Mouse (Mus musculus): Measurements from ENCODE around the gene Pdp2. TPM values are rescaled to one million over a fixed set of nuclear protein-coding genes. Genes with fewer than 3 reads are reported as not detected.

The Pdp2 gene
- total RNA-seq, 1 experiment = 13.5 TPM

DNA sequence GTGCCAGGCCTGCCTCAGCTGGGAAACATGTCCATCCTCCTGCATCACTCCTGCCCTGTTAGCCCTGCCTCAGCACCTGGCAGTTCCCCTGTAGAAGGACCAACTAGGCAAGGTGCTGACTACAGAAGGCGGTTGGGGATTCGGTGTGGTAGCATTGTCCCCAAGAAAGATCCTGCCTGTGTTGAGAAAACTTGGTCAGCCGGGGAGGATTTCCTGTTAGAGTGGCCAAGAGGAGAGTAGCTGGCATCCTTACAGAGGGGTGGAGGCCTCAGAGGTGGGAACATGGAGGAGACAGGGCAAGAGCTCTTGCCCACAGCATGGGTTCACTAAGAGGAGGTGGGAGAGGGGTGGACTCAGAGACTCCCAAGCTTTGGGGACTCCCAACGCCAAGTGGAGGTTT, 36.1 kb upstream of the Pdp2 start:
- no peak for TF ChIP-seq ZC3H11A (IDR thresholded peaks at IDR 0.05; ENCODE audit: borderline replicate concordance, low read depth, low read length)
- TF ChIP-seq ZNF384 (IDR thresholded peaks at IDR 0.05; ENCODE audit: low read depth, low read length) = no peak
- TF ChIP-seq CHD2 (IDR thresholded peaks at IDR 0.05; ENCODE audit: low read depth, low read length) = no peak
- TF ChIP-seq MAFK (IDR thresholded peaks at IDR 0.05; ENCODE audit: insufficient read depth, low read depth, low read length) = no peak
- TF ChIP-seq HCFC1 (IDR thresholded peaks at IDR 0.05; ENCODE audit: borderline replicate concordance, insufficient read depth, low read length) = no peak
- H3K4me3 ChIP-seq (ENCODE audit: insufficient read depth in 1 of 2, low read depth in 1 of 2, low read length in 2 of 2, poor library complexity in 1 of 2, severe bottlenecking in 1 of 2) = no peak overlapping the region
- no peaks in the 10 kb centered on the region for H3K36me3 ChIP-seq (ENCODE audit: control insufficient read depth, insufficient read depth, low read length, poor library complexity, severe bottlenecking)
- in situ Hi-C loops (cut with MboI; ENCODE audit: low sequenced_read_pairs in 2 of 2, unreplicated experiment in 2 of 2) = no loop called here
- no peaks in the 10 kb centered on the region for H3K4me1 ChIP-seq (ENCODE audit: control insufficient read depth in 2 of 2, insufficient read depth in 2 of 2, low read length in 2 of 2, poor library complexity in 1 of 2)
- no peak overlapping the region for H3K27ac ChIP-seq (ENCODE audit: insufficient read depth, low read depth, low read length, poor library complexity, severe bottlenecking)
- DNase-seq (ENCODE audit: low read depth, low spot score) = no peak
- no peaks in the 10 kb centered on the region for H3K9me3 ChIP-seq (ENCODE audit: control insufficient read depth, insufficient read depth, low read depth, low read length)
- H3K9ac ChIP-seq (ENCODE audit: insufficient read depth, low read depth, low read length, poor library complexity, severe bottlenecking) = no peak overlapping the region

- DNase-seq (ENCODE audit: low read depth, low spot score) = no peak
- H3K9ac ChIP-seq (ENCODE audit: insufficient read depth, low read depth, low read length, poor library complexity, severe bottlenecking) = no peak overlapping the region
- H3K4me1 ChIP-seq (ENCODE audit: control insufficient read depth in 2 of 2, insufficient read depth in 2 of 2, low read length in 2 of 2, poor library complexity in 1 of 2) = no peaks in the 10 kb centered on the region
- no peak overlapping the region for H3K27ac ChIP-seq (ENCODE audit: insufficient read depth, low read depth, low read length, poor library complexity, severe bottlenecking)
- no peak overlapping the region for H3K4me3 ChIP-seq (ENCODE audit: insufficient read depth in 1 of 2, low read depth in 1 of 2, low read length in 2 of 2, poor library complexity in 1 of 2, severe bottlenecking in 1 of 2)
- H3K36me3 ChIP-seq (ENCODE audit: control insufficient read depth, insufficient read depth, low read length, poor library complexity, severe bottlenecking) = no peaks in the 10 kb centered on the region
- no peak for TF ChIP-seq ZC3H11A (IDR thresholded peaks at IDR 0.05; ENCODE audit: borderline replicate concordance, low read depth, low read length)
- no peak for TF ChIP-seq CHD2 (IDR thresholded peaks at IDR 0.05; ENCODE audit: low read depth, low read length)
- TF ChIP-seq HCFC1 (IDR thresholded peaks at IDR 0.05; ENCODE audit: borderline replicate concordance, insufficient read depth, low read length) = no peak
- TF ChIP-seq MAFK (IDR thresholded peaks at IDR 0.05; ENCODE audit: insufficient read depth, low read depth, low read length) = no peak
- TF ChIP-seq ZNF384 (IDR thresholded peaks at IDR 0.05; ENCODE audit: low read depth, low read length) = no peak
- H3K9me3 ChIP-seq (ENCODE audit: control insufficient read depth, insufficient read depth, low read depth, low read length) = no peaks in the 10 kb centered on the region
- in situ Hi-C loops (cut with MboI; ENCODE audit: low sequenced_read_pairs in 2 of 2, unreplicated experiment in 2 of 2) = no loop called here
Observed at GRCm38 (mm10) chr8:104557226-104557625, 34.0 kb upstream of the Pdp2 start.

DNA sequence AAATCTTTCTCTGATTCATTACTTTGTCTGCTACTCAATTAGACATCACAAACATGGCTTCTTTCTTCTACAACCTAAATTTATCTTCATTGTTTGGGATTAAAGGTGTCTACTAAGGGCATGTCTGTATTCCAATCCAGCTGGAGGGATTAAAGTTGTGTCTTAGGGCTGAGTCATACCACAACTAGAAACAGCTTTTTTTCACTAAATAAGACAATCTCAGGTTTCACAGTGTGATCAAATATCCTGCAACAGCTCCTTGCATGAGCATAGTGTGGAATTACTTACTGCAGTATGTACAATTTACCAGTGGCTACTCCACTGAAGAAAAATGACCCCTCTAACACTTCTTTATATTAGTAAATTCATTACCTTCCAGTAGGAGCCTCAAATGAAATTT, 30.5 kb upstream of the Pdp2 start:
- TF ChIP-seq HCFC1 (IDR thresholded peaks at IDR 0.05; ENCODE audit: borderline replicate concordance, insufficient read depth, low read length) = no peak
- no peak for TF ChIP-seq MAFK (IDR thresholded peaks at IDR 0.05; ENCODE audit: insufficient read depth, low read depth, low read length)
- no peak for TF ChIP-seq CHD2 (IDR thresholded peaks at IDR 0.05; ENCODE audit: low read depth, low read length)
- TF ChIP-seq ZNF384 (IDR thresholded peaks at IDR 0.05; ENCODE audit: low read depth, low read length) = no peak
- TF ChIP-seq ZC3H11A (IDR thresholded peaks at IDR 0.05; ENCODE audit: borderline replicate concordance, low read depth, low read length) = no peak
- H3K36me3 ChIP-seq (ENCODE audit: control insufficient read depth, insufficient read depth, low read length, poor library complexity, severe bottlenecking) = no peaks in the 10 kb centered on the region
- H3K4me1 ChIP-seq (ENCODE audit: control insufficient read depth in 2 of 2, insufficient read depth in 2 of 2, low read length in 2 of 2, poor library complexity in 1 of 2) = no peaks in the 10 kb centered on the region
- H3K27ac ChIP-seq (ENCODE audit: insufficient read depth, low read depth, low read length, poor library complexity, severe bottlenecking) = no peak overlapping the region
- no peak overlapping the region for H3K9ac ChIP-seq (ENCODE audit: insufficient read depth, low read depth, low read length, poor library complexity, severe bottlenecking)
- in situ Hi-C loops (cut with MboI; ENCODE audit: low sequenced_read_pairs in 2 of 2, unreplicated experiment in 2 of 2) = no loop called here
- no peaks in the 10 kb centered on the region for H3K9me3 ChIP-seq (ENCODE audit: control insufficient read depth, insufficient read depth, low read depth, low read length)
- no peak for DNase-seq (ENCODE audit: low read depth, low spot score)
- no peak overlapping the region for H3K4me3 ChIP-seq (ENCODE audit: insufficient read depth in 1 of 2, low read depth in 1 of 2, low read length in 2 of 2, poor library complexity in 1 of 2, severe bottlenecking in 1 of 2)

- no peaks in the 10 kb centered on the region for H3K9me3 ChIP-seq (ENCODE audit: control insufficient read depth, insufficient read depth, low read depth, low read length)
- in situ Hi-C loops (cut with MboI; ENCODE audit: low sequenced_read_pairs in 2 of 2, unreplicated experiment in 2 of 2) = no loop called here
- H3K36me3 ChIP-seq (ENCODE audit: control insufficient read depth, insufficient read depth, low read length, poor library complexity, severe bottlenecking) = no peaks in the 10 kb centered on the region
- H3K4me3 ChIP-seq (ENCODE audit: insufficient read depth in 1 of 2, low read depth in 1 of 2, low read length in 2 of 2, poor library complexity in 1 of 2, severe bottlenecking in 1 of 2) = no peak overlapping the region
- H3K4me1 ChIP-seq (ENCODE audit: control insufficient read depth in 2 of 2, insufficient read depth in 2 of 2, low read length in 2 of 2, poor library complexity in 1 of 2) = no peaks in the 10 kb centered on the region
- DNase-seq (ENCODE audit: low read depth, low spot score) = peak; percentile 91
- TF ChIP-seq HCFC1 (IDR thresholded peaks at IDR 0.05; ENCODE audit: borderline replicate concordance, insufficient read depth, low read length) (no peak), ZNF384 (IDR thresholded peaks at IDR 0.05; ENCODE audit: low read depth, low read length) (0 out of 2 replicates have a peak, but pooled peaks have one; percentile 27), ZC3H11A (IDR thresholded peaks at IDR 0.05; ENCODE audit: borderline replicate concordance, low read depth, low read length) (0 out of 2 replicates have a peak, but pooled peaks have one; percentile 11)
- no peak overlapping the region for H3K9ac ChIP-seq (ENCODE audit: insufficient read depth, low read depth, low read length, poor library complexity, severe bottlenecking)
- no peak overlapping the region for H3K27ac ChIP-seq (ENCODE audit: insufficient read depth, low read depth, low read length, poor library complexity, severe bottlenecking)
Observed at GRCm38 (mm10) chr8:104564633-104565456, 26.4 kb upstream of the Pdp2 start.

Data from ES-E14 (cell line).